Mouse (Mus musculus) heart, embryonic 11.5 days (tissue): ENCODE results near the gene Dpep3. TPM values are rescaled to one million over a fixed set of nuclear protein-coding genes. Genes with fewer than 3 reads are reported as not detected.
"Not testable (repeated sequence)": the region's sequence is repeated elsewhere in the genome, so short reads cannot be mapped to it uniquely, and the experiment has no call there.

Source experiments
- ATAC-seq: fragments of 200-750 bp; cut with Nextera tagmentation; replicated peaks from 2 replicates; pipeline ENCODE4 v1.8.0; 2017; ENCODE audit warnings: moderate library complexity; ENCODE audit not compliant: insufficient number of reproducible peaks, low FRiP score, low TSS enrichment
- H3K27ac ChIP-seq: fragments of 300-500 bp; sonication (generic); 2 replicates; pipeline ENCODE4 v1.5.1; 2014; ENCODE audit warnings: mild to moderate bottlenecking, low read depth, low read length
- H3K27me3 ChIP-seq: fragments of 300-500 bp; sonication (generic); 2 replicates; pipeline ENCODE4 v1.6.1; 2014; ENCODE audit warnings: mild to moderate bottlenecking, low read length, mixed read lengths; ENCODE audit not compliant: control insufficient read depth, insufficient read depth
- H3K36me3 ChIP-seq: fragments of 300-500 bp; sonication (generic); 2 replicates; pipeline ENCODE4 v1.6.1; 2014; ENCODE audit warnings: mild to moderate bottlenecking, low read length, moderate library complexity, mixed read lengths; ENCODE audit not compliant: control insufficient read depth, insufficient read depth
- H3K4me1 ChIP-seq: fragments of 300-500 bp; sonication (generic); 2 replicates; pipeline ENCODE4 v1.6.1; 2014; ENCODE audit warnings: low read length; ENCODE audit not compliant: control insufficient read depth, insufficient read depth
- H3K4me2 ChIP-seq: fragments of 300-500 bp; sonication (generic); 2 replicates; pipeline ENCODE4 v1.6.1; 2014; ENCODE audit warnings: mild to moderate bottlenecking, moderate library complexity
- H3K4me3 ChIP-seq: fragments of 300-500 bp; sonication (generic); 2 replicates; pipeline ENCODE4 v1.5.1; 2014; ENCODE audit warnings: low read depth, low read length
- H3K9ac ChIP-seq: fragments of 300-500 bp; sonication (generic); 2 replicates; pipeline ENCODE4 v1.6.1; 2014; ENCODE audit warnings: mild to moderate bottlenecking, low read depth, low read length, moderate library complexity
- H3K9me3 ChIP-seq: fragments of 300-500 bp; sonication (generic); replicated peaks from 2 replicates; pipeline ENCODE4 v1.6.1; 2016; ENCODE audit warnings: low read length; ENCODE audit not compliant: control insufficient read depth
- WGBS: fragments of 180-500 bp; shearing (Covaris S2); extraction: QIAGEN DNeasy Blood & Tissue Kit; methylation state at CpG from one replicate; pipeline ENCODE4 v1.1.7; 2014; ENCODE audit not compliant: insufficient replicate concordance; 5-methylcytosine and 5-hydroxymethylcytosine counted together
- polyA plus RNA-seq: library from polyadenylated mRNA; unstranded; fragments of >200 nt; fragmentation: Nextera tagmentation; extraction: Ambion mirVana; gene quantifications from 2 replicates; pipeline ENCODE4 v1.2.1, GENCODE M21; 2014

Dpep3 gene
- polyA plus RNA-seq = not detected in 2 replicates

DNA sequence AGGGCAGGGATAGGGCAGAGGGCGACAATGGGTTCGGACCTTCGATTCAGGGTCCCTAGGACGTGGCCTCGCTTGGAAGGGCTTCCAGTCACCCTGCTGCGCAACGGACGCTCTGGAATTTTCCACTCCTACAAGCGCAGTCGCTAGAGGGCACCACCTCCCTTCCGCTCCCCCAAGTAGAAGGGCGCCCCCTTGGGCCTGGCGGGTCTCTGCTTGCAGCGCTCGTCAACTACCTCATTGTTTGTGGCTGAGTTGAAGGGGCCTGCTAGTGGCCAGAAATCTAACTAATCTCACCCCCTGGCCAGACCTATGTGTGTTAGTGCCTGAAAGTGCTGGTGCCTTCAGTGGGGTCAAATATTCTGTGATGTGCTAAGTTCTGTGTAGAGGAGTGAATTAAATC lies at the start of gene Dpep3:
TSS of gene Dpep3 (minus strand) at position 105 of the 400 bp plus-strand sequence.
- 89% methylated on average over 15 of the region's 15 CpGs for WGBS
- Histone ChIP-seq H3K27me3 (no peaks in the 10 kb centered on the region), H3K9ac (no peak within 1 kb of the TSS), H3K4me3 (no peak within 1 kb of the TSS), H3K36me3 (no peaks in the 10 kb centered on the region), H3K9me3 (no peaks in the 10 kb centered on the region), H3K4me1 (no peaks in the 10 kb centered on the region), H3K4me2 (no peak within 1 kb of the TSS), H3K27ac (no peak within 1 kb of the TSS)
- ATAC-seq = no peak

DNA sequence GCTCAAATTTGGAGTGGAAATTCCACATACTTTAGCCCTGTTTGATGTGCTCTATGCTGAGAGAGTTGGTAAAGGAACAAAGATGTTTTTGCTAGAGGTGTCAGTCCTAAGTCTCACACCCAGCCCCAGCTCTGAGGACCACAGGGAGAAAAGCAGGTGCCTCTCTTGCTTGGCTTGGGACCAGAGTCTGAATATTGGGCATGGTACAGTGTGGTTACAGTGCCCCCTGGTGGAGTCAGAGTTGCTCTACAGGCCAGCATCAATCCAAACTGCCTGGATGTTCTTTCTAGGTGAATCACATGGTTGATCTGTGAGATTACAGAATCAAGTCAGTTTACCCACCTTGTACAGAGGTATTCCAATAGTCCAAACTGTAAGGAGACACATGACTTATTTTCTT lies 43.3 kb upstream of the Dpep3 start:
- Histone ChIP-seq H3K27me3 (no peaks in the 10 kb centered on the region), H3K4me2 (no peak overlapping the region), H3K36me3 (no peaks in the 10 kb centered on the region), H3K27ac (no peak overlapping the region), H3K9ac (no peak overlapping the region), H3K4me1 (no peaks in the 10 kb centered on the region), H3K4me3 (no peak overlapping the region), H3K9me3 (no peaks in the 10 kb centered on the region)
- no peak for ATAC-seq

DNA sequence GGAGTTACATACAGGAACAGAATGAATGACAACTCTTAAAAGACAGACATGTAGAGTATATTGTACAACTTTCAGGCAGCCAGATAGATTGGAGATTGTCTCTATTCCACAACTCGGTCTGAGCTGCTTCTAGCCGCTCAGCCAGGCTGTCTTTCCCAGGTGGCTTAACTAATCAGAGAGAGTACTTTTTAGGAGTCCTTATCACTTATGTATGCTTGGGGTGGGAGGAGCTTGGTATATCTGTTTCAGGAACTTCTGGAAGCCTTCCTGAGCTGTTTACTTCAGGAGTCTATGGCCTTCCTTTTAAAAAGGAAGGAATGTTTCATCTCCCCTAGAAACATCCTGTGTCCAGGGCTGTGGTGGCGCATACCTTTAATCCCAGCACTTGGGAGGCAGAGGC lies 38.8 kb upstream of the Dpep3 start:
- no peaks in the 10 kb centered on the region for H3K27me3 ChIP-seq
- no peak overlapping the region for H3K4me3 ChIP-seq
- no peaks in the 10 kb centered on the region for H3K4me1 ChIP-seq
- 69% methylated on average over 3 of the region's 3 CpGs for WGBS
- H3K4me2 ChIP-seq = no peak overlapping the region
- H3K36me3 ChIP-seq = peaks cover 2% of the 10 kb centered on the region; the same call in 1 of the 2 replicates
- H3K9ac ChIP-seq = no peak overlapping the region
- H3K9me3 ChIP-seq = no peaks in the 10 kb centered on the region
- ATAC-seq = no peak
- no peak overlapping the region for H3K27ac ChIP-seq

- Histone ChIP-seq H3K27ac (no peak overlapping the region), H3K4me1 (no peaks in the 10 kb centered on the region), H3K4me2 (no peak overlapping the region), H3K27me3 (no peaks in the 10 kb centered on the region), H3K36me3 (peaks cover 2% of the 10 kb centered on the region; the same call in 1 of the 2 replicates), H3K9ac (no peak overlapping the region), H3K4me3 (no peak overlapping the region), H3K9me3 (no peaks in the 10 kb centered on the region)
- no peak for ATAC-seq
- WGBS = 85% methylated on average over 7 of the region's 7 CpGs
Observed at GRCm38 (mm10) chr8:106017130-106017529, 37.9 kb upstream of the Dpep3 start.

DNA sequence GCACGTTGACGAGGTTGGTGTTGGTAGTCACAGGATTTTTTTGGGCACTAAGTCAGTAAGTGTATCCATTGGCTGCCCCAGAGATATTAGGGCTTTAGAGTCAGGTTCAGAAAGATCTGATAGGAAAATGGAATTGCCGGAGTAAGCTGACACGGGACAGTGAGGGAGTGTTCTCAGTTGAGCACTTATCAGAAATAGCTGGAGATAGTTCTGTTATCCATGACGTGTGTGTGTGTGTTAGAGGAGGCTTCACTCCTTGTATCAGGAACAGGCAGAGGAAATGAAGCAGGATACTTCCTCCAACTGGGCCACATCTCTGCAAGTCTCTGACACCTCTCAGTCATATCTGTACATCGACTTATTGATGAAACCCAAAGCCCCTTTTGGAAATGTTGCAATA lies 37.1 kb upstream of the Dpep3 start:
- no peaks in the 10 kb centered on the region for H3K9me3 ChIP-seq
- no peak overlapping the region for H3K9ac ChIP-seq
- H3K27me3 ChIP-seq = no peaks in the 10 kb centered on the region
- peaks cover 2% of the 10 kb centered on the region; the same call in 1 of the 2 replicates for H3K36me3 ChIP-seq
- no peaks in the 10 kb centered on the region for H3K4me1 ChIP-seq
- H3K27ac ChIP-seq = no peak overlapping the region
- ATAC-seq = no peak
- WGBS = 69% methylated on average over 6 of the region's 6 CpGs
- H3K4me2 ChIP-seq = no peak overlapping the region
- H3K4me3 ChIP-seq = no peak overlapping the region

DNA sequence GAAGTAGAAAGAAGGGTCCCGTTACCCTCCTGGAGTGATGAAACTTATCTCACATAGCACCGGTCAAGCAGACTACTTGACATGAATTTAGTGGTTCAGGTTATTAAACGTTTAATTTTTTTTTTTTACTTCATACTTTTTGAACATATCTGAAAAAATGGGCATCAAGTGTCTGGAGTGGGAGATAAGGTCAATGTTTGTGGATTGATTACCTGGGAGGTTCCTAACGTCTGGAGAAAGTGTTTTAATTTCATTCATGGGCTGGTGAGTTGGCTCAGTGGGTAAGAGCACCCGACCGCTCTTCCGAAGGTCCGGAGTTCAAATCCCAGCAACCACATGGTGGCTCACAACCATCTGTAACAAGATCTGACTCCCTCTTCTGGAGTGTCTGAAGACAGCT lies 33.0 kb upstream of the Dpep3 start:
- H3K27ac ChIP-seq, H3K9me3 ChIP-seq, ATAC-seq, H3K9ac ChIP-seq, H3K27me3 ChIP-seq, H3K36me3 ChIP-seq: not testable (repeated sequence)
- Histone ChIP-seq H3K4me3 (peak overlapping the region; percentile 95), H3K4me1 (peaks cover 11% of the 10 kb centered on the region), H3K4me2 (peak overlapping the region; percentile 100)
- WGBS = 74% methylated on average over 8 of the region's 8 CpGs

- peak within 1 kb of the TSS; percentile 100 for H3K4me2 ChIP-seq
- peak within 1 kb of the TSS; percentile 95 for H3K4me3 ChIP-seq
- no peak for ATAC-seq
- peak within 1 kb of the TSS; percentile 95 for H3K9ac ChIP-seq
- H3K27me3 ChIP-seq = no peaks in the 10 kb centered on the region
- H3K36me3 ChIP-seq = peaks cover 2% of the 10 kb centered on the region; the same call in 1 of the 2 replicates
- H3K27ac ChIP-seq = peak within 1 kb of the TSS; percentile 57
- H3K4me1 ChIP-seq = peaks cover 11% of the 10 kb centered on the region
- H3K9me3 ChIP-seq = no peaks in the 10 kb centered on the region
- WGBS = 3% methylated on average over 6 of the region's 6 CpGs
Observed at GRCm38 (mm10) chr8:106011643-106011986, 32.4 kb upstream of the Dpep3 start, which contains the start of gene Ddx28. Gene Ddx28, minus strand, starts transcription at chr8:106011882.

DNA sequence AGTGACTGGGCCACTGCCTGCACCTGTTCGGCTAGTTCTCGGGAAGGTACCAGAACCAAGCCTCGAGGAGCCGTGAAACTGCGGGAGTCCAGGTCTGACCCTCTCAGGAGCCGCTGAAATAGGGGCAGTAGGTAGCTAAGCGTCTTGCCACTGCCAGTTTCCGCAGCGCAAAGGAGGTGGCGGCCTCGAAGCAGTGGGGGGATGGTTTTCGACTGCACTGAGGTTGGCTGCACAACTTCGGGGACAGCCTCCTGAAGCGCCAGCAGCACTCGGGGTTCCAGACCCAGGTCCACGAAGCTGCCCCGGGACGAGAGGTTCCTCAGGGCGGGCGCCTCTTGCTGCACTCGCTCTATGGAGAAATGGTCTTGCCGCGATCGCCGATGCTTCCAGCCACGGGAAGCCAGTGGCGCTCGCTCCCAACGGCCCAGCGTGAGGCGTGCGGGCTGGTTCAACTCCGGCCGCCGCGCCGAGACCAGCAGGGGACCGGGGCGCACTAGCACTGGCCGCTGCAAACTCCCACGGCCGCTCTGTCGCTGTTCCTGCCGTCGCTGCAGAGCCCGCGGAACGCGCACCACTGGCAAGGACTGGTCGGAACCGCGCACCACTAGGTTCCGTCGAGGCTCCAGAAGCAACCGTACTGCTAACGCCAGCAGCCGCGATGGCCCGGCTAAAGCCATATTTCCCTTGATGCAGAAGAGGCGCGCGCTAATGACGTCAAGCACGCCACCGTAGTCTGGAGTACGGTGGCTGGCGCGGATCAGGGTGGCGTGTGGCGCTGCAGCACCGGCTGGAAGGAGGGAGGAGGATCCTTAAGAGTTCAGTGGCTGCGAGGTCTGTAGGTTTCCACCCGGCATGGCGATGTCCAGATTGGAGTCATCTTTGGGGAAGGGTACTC lies 31.8 kb upstream of the Dpep3 start:
- peak overlapping the region; percentile 95 for H3K4me3 ChIP-seq
- H3K27me3 ChIP-seq = no peaks in the 10 kb centered on the region
- peaks cover under 1% of the 10 kb centered on the region; the same call in 1 of the 2 replicates for H3K36me3 ChIP-seq
- peak overlapping the region; percentile 95 for H3K9ac ChIP-seq
- H3K4me2 ChIP-seq = peak overlapping the region; percentile 100
- WGBS = 1% methylated on average over 74 of the region's 74 CpGs
- H3K27ac ChIP-seq = peak overlapping the region; percentile 57
- peak; percentile 82 for ATAC-seq
- H3K4me1 ChIP-seq = peaks cover 11% of the 10 kb centered on the region
- H3K9me3 ChIP-seq = no peaks in the 10 kb centered on the region

DNA sequence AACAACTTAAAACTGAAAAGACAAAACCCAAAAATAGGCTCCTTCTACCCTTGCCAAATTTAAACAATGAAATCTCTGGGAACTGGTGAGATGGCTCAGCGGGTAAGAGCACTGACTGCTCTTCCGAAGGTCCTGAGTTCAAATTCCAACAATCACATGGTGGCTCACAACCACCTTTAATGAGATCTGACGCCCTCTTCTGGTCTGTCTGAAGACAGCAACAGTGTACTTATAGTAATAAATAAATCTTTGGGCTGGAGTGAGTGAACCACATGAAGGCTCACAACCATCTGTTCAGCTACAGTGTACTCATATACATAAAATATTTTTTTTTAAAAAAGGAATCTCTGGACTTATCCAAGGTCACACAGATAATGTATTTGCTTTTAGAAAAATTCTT lies 28.7 kb upstream of the Dpep3 start:
- 53% methylated on average over 3 of the region's 3 CpGs for WGBS
- not testable (repeated sequence) for H3K36me3 ChIP-seq, H3K4me2 ChIP-seq, H3K9me3 ChIP-seq, H3K9ac ChIP-seq, H3K27me3 ChIP-seq, H3K27ac ChIP-seq, ATAC-seq, H3K4me3 ChIP-seq
- H3K4me1 ChIP-seq = peaks cover 11% of the 10 kb centered on the region
